Mouse (Mus musculus) liver, embryonic 11.5 days (tissue): ENCODE measurements around the gene Tpra1. TPM values are rescaled to one million over a fixed set of nuclear protein-coding genes. Genes with fewer than 3 reads are reported as not detected.

Experiments used
- ATAC-seq: fragments of 200-750 bp; cut with Nextera tagmentation; replicated peaks from 2 replicates; pipeline ENCODE4 v1.8.0; 2017; ENCODE audit warnings: moderate number of reproducible peaks, mild to moderate bottlenecking, moderate TSS enrichment, moderate library complexity; ENCODE audit not compliant: low FRiP score
- DNase-seq: peaks from one replicate; pipeline ENCODE4 v3.0.0-alpha.2; 2017; ENCODE audit warnings: low spot score
- H3K27ac ChIP-seq: fragments of 300-500 bp; sonication (generic); 2 replicates; pipeline ENCODE4 v1.5.1; 2014; ENCODE audit warnings: mild to moderate bottlenecking, low read depth, low read length, control low read depth
- H3K27me3 ChIP-seq: fragments of 300-500 bp; sonication (generic); replicated peaks from 2 replicates; pipeline ENCODE4 v1.6.1; 2014; ENCODE audit warnings: low read length, mixed read lengths; ENCODE audit not compliant: control insufficient read depth, insufficient read depth
- H3K36me3 ChIP-seq: fragments of 300-500 bp; sonication (generic); 2 replicates; pipeline ENCODE4 v1.6.1; 2014; ENCODE audit warnings: mild to moderate bottlenecking, low read length, moderate library complexity, mixed read lengths; ENCODE audit not compliant: control insufficient read depth, insufficient read depth
- H3K4me1 ChIP-seq: fragments of 300-500 bp; sonication (generic); replicated peaks from 2 replicates; pipeline ENCODE4 v1.6.1; 2014; ENCODE audit warnings: low read length, mixed read lengths; ENCODE audit not compliant: control insufficient read depth, insufficient read depth
- H3K4me2 ChIP-seq: fragments of 300-500 bp; sonication (generic); 2 replicates; pipeline ENCODE4 v1.6.1; 2014; ENCODE audit warnings: mild to moderate bottlenecking, control low read depth, moderate library complexity
- H3K4me3 ChIP-seq: fragments of 300-500 bp; sonication (generic); 2 replicates; pipeline ENCODE4 v1.5.1; 2014; ENCODE audit warnings: low read depth, low read length, control low read depth
- H3K9ac ChIP-seq: fragments of 300-500 bp; sonication (generic); 2 replicates; pipeline ENCODE4 v1.6.1; 2014; ENCODE audit warnings: low read depth, low read length, control low read depth
- H3K9me3 ChIP-seq: fragments of 300-500 bp; sonication (generic); 2 replicates; pipeline ENCODE4 v1.6.1; 2016; ENCODE audit warnings: low read length, inconsistent platforms, mixed read lengths; ENCODE audit not compliant: control insufficient read depth
- WGBS: fragments of 180-500 bp; shearing (Covaris S2); extraction: QIAGEN DNeasy Blood & Tissue Kit; methylation state at CpG from one replicate; pipeline ENCODE4 v1.1.7; 2014; 5-methylcytosine and 5-hydroxymethylcytosine counted together
- polyA plus RNA-seq: library from polyadenylated mRNA; unstranded; fragments of >200 nt; fragmentation: Nextera tagmentation; extraction: Ambion mirVana; gene quantifications from 2 replicates; pipeline ENCODE4 v1.2.1, GENCODE M21; 2014

Gene Tpra1
- polyA plus RNA-seq, 1 experiment from 2014 or later = 56.7 TPM

DNA sequence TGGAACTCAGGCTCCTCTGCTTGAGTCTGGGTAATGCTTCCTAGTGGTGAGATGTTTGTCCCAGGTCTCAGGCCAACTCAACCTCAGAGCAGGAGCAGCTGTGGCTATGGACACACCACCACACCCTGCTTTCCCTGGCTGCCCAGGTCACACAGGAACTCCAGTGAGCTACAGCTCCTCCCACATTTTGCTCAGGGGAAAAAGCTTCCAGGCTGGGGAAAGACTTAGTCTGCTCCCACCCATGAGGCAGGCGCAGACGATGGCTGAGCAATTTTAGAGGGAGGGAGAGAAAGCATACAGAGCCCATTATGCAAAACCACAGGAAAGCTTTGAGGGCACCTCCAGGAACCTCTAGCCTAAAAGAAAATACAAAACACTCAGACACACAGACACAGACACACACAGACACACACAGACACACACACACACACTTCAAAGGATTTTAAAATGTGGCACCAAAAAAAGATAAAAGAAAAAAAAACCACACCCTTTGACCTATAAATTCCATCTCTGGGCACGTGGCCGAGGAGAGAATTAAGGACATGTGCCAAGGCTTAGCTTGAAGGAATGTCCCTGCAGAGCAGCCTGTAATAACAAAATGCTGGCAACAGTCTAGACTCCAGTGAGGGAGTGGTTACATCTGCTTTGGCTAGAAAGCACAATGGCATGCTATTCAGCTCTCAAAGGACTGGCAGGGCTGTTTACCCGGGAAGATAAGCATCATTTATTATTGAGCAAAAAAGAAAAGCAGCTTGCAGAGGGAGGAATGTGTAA lies 22.6 kb downstream of the Tpra1 start:
- ATAC-seq (no peak), DNase-seq (no peak)
- no peak overlapping the region for H3K9ac ChIP-seq

DNA sequence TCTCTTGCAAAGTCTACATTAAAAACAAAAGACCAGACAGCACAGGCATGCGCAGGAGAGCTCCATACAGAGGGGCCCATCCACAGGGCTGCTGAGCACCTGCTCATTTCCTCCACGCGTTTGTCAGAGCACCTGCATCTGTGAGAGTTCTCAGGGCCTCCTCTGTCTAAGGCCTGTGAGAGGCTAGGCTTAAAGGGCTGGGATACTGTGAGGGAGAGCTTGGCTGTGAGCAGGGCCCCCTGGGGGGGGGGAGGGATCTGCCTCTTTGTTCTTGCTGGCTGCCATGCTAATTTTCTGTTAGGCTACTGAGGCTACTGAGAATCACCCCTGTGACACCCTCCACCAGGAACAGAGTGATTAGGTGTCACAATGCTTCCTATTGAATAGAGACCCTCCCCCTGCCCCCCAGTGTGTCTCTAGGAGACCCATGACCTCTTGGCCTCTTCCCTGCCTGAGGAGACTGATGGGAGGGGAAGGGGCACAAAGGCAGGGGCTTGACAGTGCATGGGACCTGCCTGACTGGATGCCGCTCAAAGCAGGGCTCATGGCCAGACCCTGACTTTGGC lies 23.7 kb downstream of the Tpra1 start:
- Histone ChIP-seq H3K36me3 (no peaks in the 10 kb centered on the region), H3K4me3 (no peak overlapping the region), H3K9me3 (no peaks in the 10 kb centered on the region), H3K27me3 (0 out of 2 replicates have a peak, but pooled peaks cover 2% of the 10 kb centered on the region), H3K9ac (no peak overlapping the region), H3K4me1 (peaks cover 11% of the 10 kb centered on the region), H3K27ac (no peak overlapping the region), H3K4me2 (no peak overlapping the region)
- DNase-seq (no peak), ATAC-seq (no peak)
- 27% methylated on average over 4 of the region's 4 CpGs for WGBS

More for the DNA sequence above, 22.6 kb downstream of the Tpra1 start:
- peaks cover 11% of the 10 kb centered on the region for H3K4me1 ChIP-seq
- H3K36me3 ChIP-seq = no peaks in the 10 kb centered on the region
- no peak overlapping the region for H3K4me3 ChIP-seq
- WGBS = 31% methylated on average over 5 of the region's 5 CpGs
- 0 out of 2 replicates have a peak, but pooled peaks cover 2% of the 10 kb centered on the region for H3K27me3 ChIP-seq
- no peak overlapping the region for H3K27ac ChIP-seq
- H3K9me3 ChIP-seq = no peaks in the 10 kb centered on the region
- H3K4me2 ChIP-seq = no peak overlapping the region

DNA sequence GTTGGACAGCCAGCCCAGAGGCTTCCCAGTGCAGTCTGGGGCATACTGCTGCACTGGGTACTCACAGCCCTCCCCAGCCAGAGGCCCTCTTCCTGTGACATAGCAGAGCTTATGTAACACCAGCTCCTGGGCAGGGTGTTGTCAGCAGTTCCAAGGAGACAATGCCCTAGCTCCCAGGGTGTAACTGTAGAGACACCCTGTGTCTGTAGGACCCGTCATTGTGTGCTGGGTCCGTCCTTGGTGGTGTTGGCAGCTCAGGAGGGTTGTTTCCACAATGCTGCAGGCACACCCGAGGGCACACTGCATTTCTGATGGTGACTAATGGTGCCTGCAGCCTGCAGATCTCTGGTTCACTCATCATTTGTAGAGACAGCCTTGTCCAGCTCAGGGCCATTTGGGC lies 24.8 kb downstream of the Tpra1 start:
- no peaks in the 10 kb centered on the region for H3K9me3 ChIP-seq
- H3K27ac ChIP-seq = no peak overlapping the region
- no peak overlapping the region for H3K4me2 ChIP-seq
- 0 out of 2 replicates have a peak, but pooled peaks have one; percentile 19 for ATAC-seq
- no peaks in the 10 kb centered on the region for H3K36me3 ChIP-seq
- no peak overlapping the region for H3K9ac ChIP-seq
- H3K4me1 ChIP-seq = peaks cover 14% of the 10 kb centered on the region
- H3K4me3 ChIP-seq = no peak overlapping the region
- no peak for DNase-seq
- 0 out of 2 replicates have a peak, but pooled peaks cover 2% of the 10 kb centered on the region for H3K27me3 ChIP-seq
- 47% methylated on average over 3 of the region's 3 CpGs for WGBS

DNA sequence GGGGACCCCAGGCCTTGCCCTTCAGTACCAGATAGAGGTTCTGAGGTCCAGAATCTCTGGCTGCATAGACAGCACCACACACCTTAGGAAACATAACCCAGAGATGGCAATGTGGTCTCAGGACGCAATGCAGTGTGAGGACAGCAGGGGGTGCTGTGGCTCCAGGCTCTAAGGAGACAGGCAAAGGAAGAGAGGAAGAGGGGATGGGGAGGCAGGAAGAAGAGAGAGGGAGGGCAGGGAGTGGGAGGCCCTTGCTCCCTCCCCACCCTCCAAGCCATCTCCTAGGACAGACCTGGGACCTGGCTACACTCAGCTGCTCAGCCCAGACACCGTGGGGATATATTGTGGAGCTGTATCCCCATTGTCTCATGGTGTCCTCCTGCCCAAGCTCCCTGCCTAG lies 25.5 kb downstream of the Tpra1 start:
- no peak overlapping the region for H3K4me3 ChIP-seq
- peak; percentile 74 for DNase-seq
- no peak overlapping the region for H3K9ac ChIP-seq
- no peak overlapping the region for H3K4me2 ChIP-seq
- 0 out of 2 replicates have a peak, but pooled peaks cover 2% of the 10 kb centered on the region for H3K27me3 ChIP-seq
- peak; percentile 33; the same call in 1 of the 2 replicates for ATAC-seq
- no peaks in the 10 kb centered on the region for H3K9me3 ChIP-seq
- 17% methylated on average over 2 of the region's 2 CpGs for WGBS
- H3K4me1 ChIP-seq = peaks cover 14% of the 10 kb centered on the region
- H3K27ac ChIP-seq = no peak overlapping the region
- no peaks in the 10 kb centered on the region for H3K36me3 ChIP-seq

DNA sequence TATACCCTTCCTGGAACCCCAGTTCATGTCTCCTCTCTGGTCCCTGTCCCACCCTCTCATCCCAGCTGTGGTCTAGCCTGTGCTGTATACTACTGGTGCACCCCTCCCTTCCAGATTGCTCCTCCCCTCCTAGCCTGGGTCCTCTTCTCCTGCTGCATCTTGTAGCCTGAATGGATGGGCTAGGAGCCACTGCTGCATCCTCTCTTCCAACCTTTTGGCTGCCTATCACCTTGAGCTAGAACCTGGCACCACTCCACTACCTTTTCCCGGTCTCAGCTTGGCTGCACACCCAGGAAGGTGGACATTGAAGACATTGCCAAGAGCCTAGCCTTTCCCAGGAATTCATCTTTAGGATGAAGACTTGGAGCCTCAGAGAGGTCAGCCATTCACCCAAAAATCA lies 26.0 kb downstream of the Tpra1 start:
- 0 out of 2 replicates have a peak, but pooled peaks have one; percentile 19 for ATAC-seq
- H3K4me2 ChIP-seq = no peak overlapping the region
- DNase-seq = no peak
- H3K36me3 ChIP-seq = no peaks in the 10 kb centered on the region
- H3K4me1 ChIP-seq = peaks cover 14% of the 10 kb centered on the region
- 79% methylated on average over 1 of the region's 1 CpGs for WGBS
- H3K27me3 ChIP-seq = 0 out of 2 replicates have a peak, but pooled peaks cover 2% of the 10 kb centered on the region
- H3K9ac ChIP-seq = no peak overlapping the region
- no peaks in the 10 kb centered on the region for H3K9me3 ChIP-seq
- no peak overlapping the region for H3K4me3 ChIP-seq
- no peak overlapping the region for H3K27ac ChIP-seq

DNA sequence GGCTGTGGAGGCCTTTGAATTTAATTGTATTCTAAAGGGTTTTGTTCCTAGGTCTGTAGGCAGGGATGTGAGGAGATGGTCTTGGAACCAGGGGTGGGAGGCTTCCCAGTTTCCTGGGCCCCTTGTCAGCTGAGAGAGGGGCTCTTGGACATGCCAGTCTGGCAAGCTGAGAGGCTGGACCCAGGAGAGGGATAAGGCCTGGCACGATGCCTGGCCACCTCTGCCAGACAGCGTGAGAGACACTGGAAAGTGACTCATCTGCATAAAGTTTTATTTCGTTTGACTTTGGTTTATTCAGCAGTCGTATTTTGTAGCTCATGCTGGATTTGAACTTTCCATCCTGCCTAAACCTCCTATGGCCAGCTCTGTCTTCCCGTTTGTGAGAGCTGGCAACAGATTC lies 26.5 kb downstream of the Tpra1 start:
- H3K27ac ChIP-seq = no peak overlapping the region
- peaks cover 6% of the 10 kb centered on the region; the same call in 1 of the 2 replicates for H3K27me3 ChIP-seq
- ATAC-seq = no peak
- H3K4me3 ChIP-seq = no peak overlapping the region
- no peak overlapping the region for H3K4me2 ChIP-seq
- no peak overlapping the region for H3K9ac ChIP-seq
- no peaks in the 10 kb centered on the region for H3K36me3 ChIP-seq
- DNase-seq = no peak
- no peaks in the 10 kb centered on the region for H3K9me3 ChIP-seq
- 76% methylated on average over 5 of the region's 5 CpGs for WGBS
- H3K4me1 ChIP-seq = peaks cover 14% of the 10 kb centered on the region

DNA sequence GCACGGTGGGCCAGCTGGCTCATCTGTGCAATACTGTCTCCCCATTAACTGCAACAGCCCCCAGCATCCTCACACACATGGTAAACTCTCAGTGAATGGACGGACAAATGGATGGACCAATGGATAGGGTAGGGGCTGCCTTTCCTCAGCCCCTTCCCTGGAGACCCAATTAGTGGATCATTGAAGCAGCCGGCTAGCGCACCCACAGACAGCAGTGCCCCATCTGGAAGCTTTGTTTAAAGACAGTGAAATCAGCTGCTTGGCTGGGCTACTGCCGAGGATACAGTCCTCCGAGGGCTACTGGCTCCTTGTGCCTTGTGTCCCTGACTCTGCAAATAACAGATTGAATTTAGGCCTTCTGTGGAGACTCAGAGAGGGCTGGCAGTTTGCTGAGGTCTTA lies 27.4 kb downstream of the Tpra1 start:
- ATAC-seq = no peak
- no peak for DNase-seq
- H3K4me1 ChIP-seq = peaks cover 13% of the 10 kb centered on the region
- no peak overlapping the region for H3K9ac ChIP-seq
- H3K4me2 ChIP-seq = no peak overlapping the region
- H3K4me3 ChIP-seq = no peak overlapping the region
- WGBS = 69% methylated on average over 6 of the region's 6 CpGs
- H3K36me3 ChIP-seq = no peaks in the 10 kb centered on the region
- no peak overlapping the region for H3K27ac ChIP-seq
- no peaks in the 10 kb centered on the region for H3K9me3 ChIP-seq
- H3K27me3 ChIP-seq = peaks cover 6% of the 10 kb centered on the region; the same call in 1 of the 2 replicates

DNA sequence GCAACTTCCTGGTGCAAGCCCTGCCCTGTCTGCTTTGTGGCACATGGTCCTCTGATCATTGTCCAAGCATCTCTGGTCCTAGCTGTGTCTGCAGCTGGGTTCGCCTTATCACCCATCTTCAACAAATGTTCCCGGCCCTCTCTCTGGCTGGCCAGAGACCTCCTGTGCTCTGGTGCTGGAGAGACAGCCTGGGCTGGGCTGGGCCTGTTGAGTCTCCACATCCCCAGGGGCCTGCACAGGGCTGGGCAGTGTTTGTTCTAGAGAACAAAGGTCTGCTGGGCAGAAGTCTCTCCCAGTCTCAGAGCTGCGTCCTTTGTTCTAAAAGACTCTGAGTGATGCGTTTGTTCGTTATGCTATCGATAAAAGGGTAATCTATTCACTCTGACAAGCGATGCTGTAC lies 28.0 kb downstream of the Tpra1 start:
- Histone ChIP-seq H3K27ac (no peak overlapping the region), H3K36me3 (no peaks in the 10 kb centered on the region), H3K4me3 (no peak overlapping the region), H3K9ac (no peak overlapping the region), H3K27me3 (peaks cover 9% of the 10 kb centered on the region; the same call in 1 of the 2 replicates), H3K9me3 (no peaks in the 10 kb centered on the region), H3K4me1 (peaks cover 10% of the 10 kb centered on the region), H3K4me2 (no peak overlapping the region)
- WGBS = 65% methylated on average over 7 of the region's 7 CpGs
- DNase-seq (no peak), ATAC-seq (no peak)
